Mouse (Mus musculus): ENCODE data around the gene Fzr1. TPM values are rescaled to one million over a fixed set of nuclear protein-coding genes. Genes with fewer than 3 reads are reported as not detected.

Gene Fzr1
- polyA plus RNA-seq, 1 experiment from 2014 or later, result 149 TPM

GRCm38 (mm10) chr10:81417227-81418215, 39.2 kb upstream of the Fzr1 start:
- H3K4me1 ChIP-seq (ENCODE audit: control insufficient read depth, insufficient read depth, low read depth, low read length), result peaks cover 42% of the 10 kb centered on the region
- no peak for ATAC-seq
- no peaks in the 10 kb centered on the region for H3K9me3 ChIP-seq (ENCODE audit: control insufficient read depth, low read length)
- 48% methylated on average over 12 of the region's 12 CpGs for WGBS
- peak overlapping the region; percentile 29 for H3K4me3 ChIP-seq (ENCODE audit: low read length)
- H3K27me3 ChIP-seq (replicated peaks; ENCODE audit: control insufficient read depth, insufficient read depth, low read length), result no peaks in the 10 kb centered on the region
- H3K36me3 ChIP-seq (ENCODE audit: control insufficient read depth, insufficient read depth, low read length), result 0 out of 2 replicates have a peak, but pooled peaks cover 4% of the 10 kb centered on the region
- H3K27ac ChIP-seq (ENCODE audit: low read depth, low read length), result peak overlapping the region; percentile 73
- peak overlapping the region; percentile 55 for H3K4me2 ChIP-seq (ENCODE audit: low read length)
- peak overlapping the region; percentile 63 for H3K9ac ChIP-seq (ENCODE audit: low read depth, low read length)

GRCm38 (mm10) chr10:81416581-81417226, 38.4 kb upstream of the Fzr1 start:
- H3K27ac ChIP-seq (ENCODE audit: low read depth, low read length), result peak overlapping the region; percentile 73
- no peaks in the 10 kb centered on the region for H3K27me3 ChIP-seq (replicated peaks; ENCODE audit: control insufficient read depth, insufficient read depth, low read length)
- no peaks in the 10 kb centered on the region for H3K9me3 ChIP-seq (ENCODE audit: control insufficient read depth, low read length)
- 0 out of 2 replicates have a peak, but pooled peaks cover 4% of the 10 kb centered on the region for H3K36me3 ChIP-seq (ENCODE audit: control insufficient read depth, insufficient read depth, low read length)
- H3K4me3 ChIP-seq (ENCODE audit: low read length), result peak overlapping the region; percentile 29
- peak overlapping the region; percentile 55 for H3K4me2 ChIP-seq (ENCODE audit: low read length)
- 3% methylated on average over 24 of the region's 26 CpGs for WGBS
- H3K9ac ChIP-seq (ENCODE audit: low read depth, low read length), result peak overlapping the region; percentile 63
- H3K4me1 ChIP-seq (ENCODE audit: control insufficient read depth, insufficient read depth, low read depth, low read length), result peaks cover 49% of the 10 kb centered on the region
- ATAC-seq, result peak; percentile 83

DNA sequence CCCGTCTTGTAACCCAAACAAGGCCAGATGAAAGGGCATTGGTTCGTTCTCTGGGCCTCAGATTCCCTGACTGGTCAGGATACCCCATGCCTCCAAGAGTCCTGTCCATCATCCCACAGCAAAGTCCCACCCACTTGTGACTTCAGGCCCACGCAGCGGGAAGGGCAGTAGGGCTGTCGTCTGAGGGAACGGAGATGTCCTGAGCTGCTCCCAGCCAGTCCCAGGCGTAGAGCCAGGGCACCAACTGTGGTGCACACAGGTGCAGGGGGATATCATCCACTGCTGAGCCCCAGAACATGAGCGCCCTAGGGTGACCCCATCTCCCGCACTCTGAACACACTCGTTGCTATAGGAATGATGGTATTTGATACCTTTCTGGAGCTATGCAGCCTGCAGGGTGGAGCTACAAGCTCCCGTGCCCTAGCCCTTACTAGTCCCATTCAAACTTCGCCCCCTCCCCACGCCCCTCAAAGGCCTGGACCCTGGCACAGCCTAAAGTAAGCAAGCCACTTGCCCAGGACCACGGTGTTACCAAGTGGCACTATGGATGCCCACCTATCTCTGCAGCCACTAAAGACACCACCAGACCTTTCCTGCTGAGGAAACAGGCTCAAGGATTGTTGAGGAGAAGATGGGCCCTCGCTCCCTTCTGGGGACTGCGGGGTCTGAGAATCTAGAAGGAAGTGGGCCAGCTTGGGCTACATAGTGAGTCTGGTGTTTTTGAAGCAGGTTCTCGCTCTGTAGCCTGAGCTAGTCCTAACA, 37.4 kb upstream of the Fzr1 start:
- peaks cover 59% of the 10 kb centered on the region for H3K4me1 ChIP-seq (ENCODE audit: control insufficient read depth, insufficient read depth, low read depth, low read length)
- H3K27ac ChIP-seq (ENCODE audit: low read depth, low read length), result peak overlapping the region; percentile 20
- H3K9me3 ChIP-seq (ENCODE audit: control insufficient read depth, low read length), result no peaks in the 10 kb centered on the region
- no peak overlapping the region for H3K4me3 ChIP-seq (ENCODE audit: low read length)
- H3K9ac ChIP-seq (ENCODE audit: low read depth, low read length), result 0 out of 2 replicates have a peak overlapping the region, but pooled peaks have one; percentile 28
- H3K36me3 ChIP-seq (ENCODE audit: control insufficient read depth, insufficient read depth, low read length), result 0 out of 2 replicates have a peak, but pooled peaks cover 4% of the 10 kb centered on the region
- H3K27me3 ChIP-seq (replicated peaks; ENCODE audit: control insufficient read depth, insufficient read depth, low read length), result no peaks in the 10 kb centered on the region
- no peak for ATAC-seq
- WGBS, result 65% methylated on average over 17 of the region's 17 CpGs
- no peak overlapping the region for H3K4me2 ChIP-seq (ENCODE audit: low read length)

- Histone ChIP-seq H3K4me2 (ENCODE audit: low read length) (no peak overlapping the region), H3K36me3 (ENCODE audit: control insufficient read depth, insufficient read depth, low read length) (0 out of 2 replicates have a peak, but pooled peaks cover 3% of the 10 kb centered on the region), H3K4me1 (ENCODE audit: control insufficient read depth, insufficient read depth, low read depth, low read length) (peaks cover 60% of the 10 kb centered on the region), H3K9ac (ENCODE audit: low read depth, low read length) (no peak overlapping the region), H3K27ac (ENCODE audit: low read depth, low read length) (no peak overlapping the region), H3K27me3 (replicated peaks; ENCODE audit: control insufficient read depth, insufficient read depth, low read length) (no peaks in the 10 kb centered on the region), H3K4me3 (ENCODE audit: low read length) (no peak overlapping the region), H3K9me3 (ENCODE audit: control insufficient read depth, low read length) (no peaks in the 10 kb centered on the region)
- 82% methylated on average over 5 of the region's 5 CpGs for WGBS
- ATAC-seq, result no peak
Measured at GRCm38 (mm10) chr10:81415146-81415545, 36.8 kb upstream of the Fzr1 start.

DNA sequence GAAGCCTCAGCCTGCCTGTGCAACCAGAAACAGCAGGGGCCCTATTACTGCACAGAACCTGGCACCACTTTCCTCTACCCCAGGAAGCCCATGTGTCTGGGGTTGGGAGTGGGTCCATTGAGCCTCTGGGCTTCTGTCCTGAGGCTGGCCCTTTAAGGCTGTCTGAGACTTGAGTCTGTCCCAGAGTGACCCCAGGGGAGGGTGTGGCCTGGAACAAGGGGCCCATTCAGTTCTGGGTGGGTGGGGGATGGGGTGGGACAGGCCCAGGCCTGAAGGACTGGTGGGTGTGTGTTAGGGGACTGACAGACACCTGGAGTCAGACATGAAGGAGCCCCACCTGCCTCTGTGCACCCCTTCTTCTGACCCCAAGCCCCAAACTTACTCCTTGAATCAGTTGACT, 36.4 kb upstream of the Fzr1 start:
- Histone ChIP-seq H3K27me3 (replicated peaks; ENCODE audit: control insufficient read depth, insufficient read depth, low read length) (no peaks in the 10 kb centered on the region), H3K4me3 (ENCODE audit: low read length) (no peak overlapping the region), H3K27ac (ENCODE audit: low read depth, low read length) (no peak overlapping the region), H3K4me2 (ENCODE audit: low read length) (no peak overlapping the region), H3K9ac (ENCODE audit: low read depth, low read length) (no peak overlapping the region), H3K4me1 (ENCODE audit: control insufficient read depth, insufficient read depth, low read depth, low read length) (peaks cover 60% of the 10 kb centered on the region), H3K36me3 (ENCODE audit: control insufficient read depth, insufficient read depth, low read length) (no peaks in the 10 kb centered on the region), H3K9me3 (ENCODE audit: control insufficient read depth, low read length) (no peaks in the 10 kb centered on the region)
- no peak for ATAC-seq

- Histone ChIP-seq H3K27me3 (replicated peaks; ENCODE audit: control insufficient read depth, insufficient read depth, low read length) (peaks cover 3% of the 10 kb centered on the region; the same call in 1 of the 2 replicates), H3K4me3 (ENCODE audit: low read length) (no peak overlapping the region), H3K4me1 (ENCODE audit: control insufficient read depth, insufficient read depth, low read depth, low read length) (peaks cover 57% of the 10 kb centered on the region), H3K27ac (ENCODE audit: low read depth, low read length) (peak overlapping the region; percentile 23; the same call in 1 of the 2 replicates), H3K4me2 (ENCODE audit: low read length) (peak overlapping the region; percentile 34), H3K9me3 (ENCODE audit: control insufficient read depth, low read length) (no peaks in the 10 kb centered on the region), H3K36me3 (ENCODE audit: control insufficient read depth, insufficient read depth, low read length) (no peaks in the 10 kb centered on the region), H3K9ac (ENCODE audit: low read depth, low read length) (peak overlapping the region; percentile 31)
- ATAC-seq, result no peak
- WGBS, result 30% methylated on average over 26 of the region's 26 CpGs
Measured at GRCm38 (mm10) chr10:81413310-81414261, 35.3 kb upstream of the Fzr1 start.

DNA sequence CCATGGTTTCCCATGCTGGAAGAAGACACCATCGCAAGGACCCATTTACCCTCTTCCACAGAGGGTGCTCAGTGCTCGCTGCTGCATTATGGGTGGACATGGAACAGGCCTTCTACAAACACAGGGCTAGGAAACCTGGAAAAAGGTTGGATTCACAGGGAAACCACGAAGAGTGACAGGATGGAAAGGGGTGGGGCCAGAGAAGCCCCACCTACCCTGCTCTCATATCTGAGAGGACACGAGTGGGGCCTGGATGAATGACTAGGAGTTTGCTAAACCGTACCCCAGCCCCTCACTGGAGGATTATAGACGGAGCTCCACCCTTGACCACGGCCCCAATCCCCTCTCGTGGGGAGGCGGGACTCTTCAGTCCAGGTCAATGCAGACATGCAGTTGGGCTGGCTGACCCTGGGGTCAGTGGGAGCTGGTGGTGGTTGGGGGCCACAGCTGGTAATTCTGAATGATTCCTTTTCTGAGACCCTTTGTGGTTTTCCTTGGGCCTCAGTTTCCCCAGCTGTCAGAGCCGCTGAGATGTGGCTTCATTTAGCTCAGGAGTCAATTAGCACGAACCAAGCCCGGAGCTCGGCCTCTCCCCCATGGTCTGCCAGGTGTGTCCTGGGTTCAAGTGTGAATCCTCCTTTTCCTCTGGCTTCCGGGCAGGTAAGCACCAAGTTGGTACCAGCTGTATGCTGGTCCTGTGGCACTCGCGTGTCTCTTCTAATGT, 34.4 kb upstream of the Fzr1 start:
- 74% methylated on average over 16 of the region's 16 CpGs for WGBS
- H3K4me2 ChIP-seq (ENCODE audit: low read length), result no peak overlapping the region
- H3K9me3 ChIP-seq (ENCODE audit: control insufficient read depth, low read length), result no peaks in the 10 kb centered on the region
- peak overlapping the region; percentile 81; the same call in 1 of the 2 replicates for H3K27ac ChIP-seq (ENCODE audit: low read depth, low read length)
- no peak overlapping the region for H3K9ac ChIP-seq (ENCODE audit: low read depth, low read length)
- no peak overlapping the region for H3K4me3 ChIP-seq (ENCODE audit: low read length)
- H3K27me3 ChIP-seq (replicated peaks; ENCODE audit: control insufficient read depth, insufficient read depth, low read length), result peaks cover 3% of the 10 kb centered on the region; the same call in 1 of the 2 replicates
- no peaks in the 10 kb centered on the region; the same call in 1 of the 2 replicates for H3K36me3 ChIP-seq (ENCODE audit: control insufficient read depth, insufficient read depth, low read length)
- H3K4me1 ChIP-seq (ENCODE audit: control insufficient read depth, insufficient read depth, low read depth, low read length), result peaks cover 55% of the 10 kb centered on the region
- ATAC-seq, result no peak
